Mouse (Mus musculus): ENCODE data around the gene Rsph6a.

Gene Rsph6a

DNA sequence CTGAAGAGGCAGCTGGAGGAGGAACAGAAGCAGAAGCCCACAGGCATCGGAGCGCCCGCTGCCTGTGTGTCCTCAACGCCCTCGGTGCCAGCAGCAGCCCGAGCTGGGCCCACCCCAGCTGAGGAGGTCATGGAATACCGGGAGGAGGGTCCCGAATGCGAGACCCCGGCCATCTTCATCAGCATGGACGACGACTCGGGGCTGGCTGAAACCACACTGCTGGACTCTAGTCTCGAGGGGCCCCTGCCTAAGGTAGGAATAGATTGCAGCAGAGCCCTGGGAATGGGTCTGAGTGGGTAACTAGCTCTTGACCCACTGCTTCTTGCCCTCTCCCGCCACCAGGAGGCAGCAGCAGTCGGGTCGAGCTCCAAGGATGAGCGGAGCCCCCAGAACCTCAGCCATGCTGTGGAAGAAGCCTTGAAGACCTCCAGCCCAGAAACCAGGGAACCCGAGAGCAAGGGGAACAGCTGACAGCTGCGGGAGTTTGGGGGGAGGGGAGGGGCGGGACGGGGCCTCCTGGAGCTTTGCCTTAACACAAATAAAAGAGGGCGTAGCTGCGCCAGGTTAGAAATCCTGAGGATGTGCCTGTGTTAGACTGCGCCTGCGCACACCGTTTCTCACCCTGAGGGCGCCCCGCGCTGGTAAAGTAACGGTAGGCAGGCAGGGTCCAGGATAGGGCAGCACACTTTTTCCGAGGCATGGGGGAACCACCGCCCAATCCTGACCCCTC lies at the start of gene Rsph6a:
Gene Rsph6a, plus strand, starts transcription at position 644 of the 730 bp plus-strand sequence.
- DNase-seq = peak; percentile 52

DNA sequence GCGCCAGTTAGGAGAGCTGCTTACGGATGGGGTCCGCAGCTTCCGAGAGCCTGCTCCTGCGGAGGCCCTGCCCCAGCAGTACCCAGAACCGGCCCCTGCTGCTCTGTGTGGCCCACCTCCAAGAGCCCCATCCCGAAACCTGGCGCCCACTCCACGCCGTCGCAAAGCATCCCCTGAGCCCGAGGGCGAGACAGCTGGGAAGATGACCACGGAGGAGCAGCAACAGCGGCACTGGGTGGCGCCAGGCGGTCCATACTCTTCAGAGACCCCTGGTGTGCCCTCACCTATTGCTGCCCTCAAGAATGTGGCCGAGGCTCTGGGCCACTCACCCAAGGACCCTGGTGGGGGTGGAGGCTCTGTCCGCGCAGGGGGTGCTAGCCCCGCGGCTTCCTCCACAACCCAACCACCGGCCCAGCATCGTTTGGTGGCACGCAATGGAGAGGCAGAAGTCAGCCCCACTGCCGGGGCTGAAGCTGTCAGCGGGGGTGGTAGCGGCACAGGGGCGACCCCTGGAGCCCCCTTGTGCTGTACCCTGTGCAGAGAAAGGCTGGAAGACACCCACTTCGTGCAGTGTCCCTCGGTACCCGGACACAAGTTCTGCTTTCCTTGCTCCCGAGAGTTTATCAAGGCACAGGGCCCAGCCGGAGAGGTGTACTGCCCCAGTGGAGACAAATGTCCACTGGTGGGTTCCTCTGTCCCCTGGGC lies 48.9 kb upstream of the Rsph6a start:
- DNase-seq = no peak

DNA sequence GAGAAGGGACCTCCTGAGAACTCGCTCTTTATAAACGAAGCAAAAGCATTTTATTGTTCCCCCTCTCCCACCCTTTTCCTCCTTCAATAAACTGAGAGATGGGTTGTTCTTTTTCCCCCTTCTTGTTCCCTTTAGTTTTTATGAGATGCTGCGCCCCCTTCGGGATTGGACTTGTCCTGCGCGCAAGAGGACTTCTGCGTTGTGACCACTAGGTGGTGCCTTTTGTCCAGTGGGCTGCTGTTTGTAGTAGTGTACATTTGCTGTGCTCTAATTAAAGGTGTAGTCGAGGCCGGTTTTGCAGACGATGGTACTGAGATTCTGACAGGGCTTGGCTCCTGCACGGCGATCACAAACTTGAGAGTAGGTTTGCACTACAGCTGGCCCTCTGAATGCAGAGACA lies 48.0 kb upstream of the Rsph6a start:
- DNase-seq = peak; percentile 85 to 87

DNA sequence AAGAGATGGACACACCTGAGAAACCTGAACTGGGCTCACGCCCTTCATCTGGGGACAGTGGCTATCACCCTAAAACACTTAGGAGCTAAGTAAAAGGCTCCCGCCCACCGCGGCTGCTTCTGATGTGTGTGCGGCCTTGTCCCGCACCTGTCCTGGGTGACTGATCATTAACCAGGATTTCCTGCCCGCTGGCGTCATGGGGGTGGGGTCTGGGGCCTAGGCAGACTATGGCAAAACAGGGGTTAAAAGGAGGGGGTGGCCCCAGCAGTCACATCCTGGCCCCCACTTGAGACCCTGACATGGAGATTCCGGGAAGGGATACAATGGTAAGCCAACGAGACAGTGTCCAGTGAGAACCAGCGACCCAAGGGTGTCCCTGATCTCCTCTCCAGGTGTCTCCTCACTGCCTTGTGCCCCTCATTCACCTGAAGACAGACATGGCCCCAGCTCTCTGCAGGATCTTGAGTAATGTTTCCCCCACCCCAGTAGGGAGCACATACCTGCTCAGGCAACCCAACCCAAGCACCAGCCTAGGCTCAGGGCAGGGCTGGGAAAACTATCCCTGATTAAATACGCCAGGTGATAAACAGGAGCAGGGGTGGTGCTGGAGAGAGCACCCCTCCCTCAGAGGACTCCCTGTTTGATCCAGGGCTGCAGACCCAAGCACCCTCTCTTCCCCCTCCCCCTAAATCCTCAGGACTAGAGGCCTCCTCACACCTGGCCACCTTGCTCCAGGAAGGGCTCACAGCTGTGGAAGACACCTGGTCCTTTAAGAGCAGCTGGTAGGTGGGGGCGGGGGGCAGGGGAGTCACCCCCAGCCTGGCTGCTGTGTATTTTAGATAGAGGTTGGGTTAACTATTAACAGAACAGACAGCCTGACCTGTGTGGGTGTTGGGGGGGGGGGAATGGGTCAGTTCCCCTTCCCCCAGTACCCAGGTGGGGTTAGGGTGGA lies 47.2 kb upstream of the Rsph6a start:
- DNase-seq = no peak

DNA sequence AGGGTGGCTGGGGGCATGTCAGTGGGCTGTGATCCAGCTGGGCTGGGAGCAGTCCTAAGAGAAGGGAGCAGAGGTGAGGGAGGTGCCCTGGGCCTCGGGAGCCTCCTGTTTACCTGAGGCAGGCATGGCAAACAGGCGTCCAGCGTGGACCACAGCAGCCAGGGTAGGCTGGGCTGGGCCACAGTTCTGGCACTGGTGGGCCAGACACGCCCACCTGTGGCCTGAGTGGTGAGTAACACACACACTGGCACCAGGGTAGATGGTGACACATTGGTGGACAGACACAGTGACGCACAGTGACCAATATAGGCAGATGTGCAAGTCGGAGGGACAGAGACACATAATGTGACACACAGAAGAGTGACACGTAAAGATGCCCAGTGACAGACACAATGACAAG lies 43.9 kb upstream of the Rsph6a start:
- no peak for DNase-seq

DNA sequence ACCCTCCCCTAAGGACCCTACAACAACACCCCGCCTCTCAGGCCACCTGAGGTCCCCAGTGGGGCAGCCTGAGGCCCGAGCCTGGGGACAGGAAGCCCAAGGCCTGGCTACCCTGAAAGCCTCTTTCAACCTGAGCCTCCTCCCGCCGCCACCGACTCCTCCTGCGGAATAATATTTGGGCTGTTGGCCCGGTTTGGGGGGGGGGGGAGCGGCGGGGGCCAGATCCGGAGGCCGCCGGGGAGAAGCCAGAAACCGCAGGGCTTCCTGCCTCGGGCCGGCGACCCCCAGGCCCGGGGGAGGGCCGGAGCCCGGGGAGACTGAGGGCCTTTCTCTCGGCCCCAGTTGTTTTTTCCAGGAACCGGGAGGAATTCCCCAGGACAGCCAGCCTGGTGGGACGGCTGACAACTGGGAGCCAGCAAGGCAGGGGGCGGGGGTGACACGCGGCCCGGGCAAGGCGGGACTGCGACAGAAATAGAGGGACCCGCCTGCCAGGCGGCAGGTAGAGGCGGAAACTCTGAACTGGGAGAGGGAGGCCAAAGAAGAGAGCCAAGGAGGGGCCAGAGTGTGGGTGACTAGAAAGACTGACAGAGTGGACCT lies 42.4 kb upstream of the Rsph6a start:
- no peak for DNase-seq

DNA sequence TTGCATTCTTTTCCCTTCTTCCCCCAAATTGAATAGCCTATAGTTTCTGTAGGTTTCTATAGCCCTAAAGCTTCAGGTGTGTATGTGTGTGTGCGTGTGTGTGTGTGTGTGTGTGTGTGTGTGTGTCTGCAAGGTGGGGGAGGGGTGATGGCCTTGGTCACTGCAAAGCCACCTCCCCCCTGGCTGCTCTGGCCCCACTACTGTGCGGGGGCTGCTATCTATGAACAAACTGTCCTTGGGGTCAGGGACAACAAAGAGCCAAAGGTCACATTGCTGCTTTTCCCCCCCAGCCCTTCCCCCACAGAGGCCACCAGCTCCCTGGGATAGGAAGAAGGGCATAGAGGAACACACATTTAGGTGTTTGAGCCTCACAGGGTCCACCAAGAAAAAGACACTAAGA lies 41.6 kb upstream of the Rsph6a start:
- no peak for DNase-seq

DNA sequence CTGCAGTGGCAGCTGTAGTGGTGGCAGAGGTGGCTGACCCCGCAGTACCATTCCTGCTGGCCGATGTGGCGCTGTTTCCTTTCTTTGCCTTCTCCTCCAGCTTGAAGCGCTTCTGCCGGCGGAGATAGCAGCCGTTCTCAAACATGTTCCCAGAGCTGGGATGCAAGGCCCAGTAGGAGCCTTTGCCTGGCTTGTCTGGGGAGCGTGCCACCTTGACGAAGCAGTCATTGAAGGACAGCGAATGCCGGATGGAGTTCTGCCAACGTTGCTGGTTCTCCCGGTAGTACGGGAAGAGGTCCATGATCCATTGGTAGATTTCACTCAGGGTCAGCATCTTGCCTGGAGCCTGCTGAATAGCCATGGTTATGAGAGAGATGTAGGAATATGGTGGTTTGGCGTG lies 40.0 kb upstream of the Rsph6a start:
- no peak for DNase-seq

DNA sequence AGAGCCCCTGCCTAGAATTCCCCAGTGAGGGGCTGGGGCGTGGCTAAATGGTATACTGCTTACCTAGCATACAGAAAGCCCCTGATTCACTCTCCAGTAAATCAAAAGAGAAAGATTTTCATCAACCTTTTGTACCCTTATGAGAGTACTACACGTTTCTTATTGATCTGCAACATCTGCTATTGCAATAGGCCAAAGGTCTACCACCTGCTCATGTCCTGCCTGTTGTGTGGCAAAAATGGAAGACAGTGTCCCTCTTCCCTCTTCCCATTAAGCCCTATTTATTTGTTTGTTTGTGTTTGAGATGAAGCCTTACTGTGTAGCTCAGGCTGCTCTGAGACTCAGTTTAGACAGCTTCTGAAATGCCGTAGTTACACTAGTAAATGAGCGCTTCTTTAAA lies 38.4 kb upstream of the Rsph6a start:
- DNase-seq = no peak

DNA sequence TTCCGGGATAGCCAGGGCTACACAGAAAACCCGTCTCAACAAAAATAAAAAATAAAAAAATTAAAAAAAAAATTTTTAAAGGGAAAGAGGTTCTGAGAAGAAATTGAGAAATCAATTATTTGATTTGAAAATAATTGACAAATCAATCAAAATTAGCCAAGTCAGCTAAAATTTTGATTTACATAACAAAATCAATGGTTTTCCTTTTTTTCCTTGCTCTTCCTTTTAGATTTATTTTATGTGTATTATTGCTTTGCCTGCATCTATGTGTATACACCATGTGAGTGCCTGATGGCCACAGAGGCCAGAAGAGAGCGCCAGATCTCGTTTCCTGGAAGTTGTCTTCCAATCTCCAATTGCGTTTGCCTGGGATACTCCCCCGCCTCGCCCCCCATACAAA lies 36.6 kb upstream of the Rsph6a start:
- no peak for DNase-seq

DNA sequence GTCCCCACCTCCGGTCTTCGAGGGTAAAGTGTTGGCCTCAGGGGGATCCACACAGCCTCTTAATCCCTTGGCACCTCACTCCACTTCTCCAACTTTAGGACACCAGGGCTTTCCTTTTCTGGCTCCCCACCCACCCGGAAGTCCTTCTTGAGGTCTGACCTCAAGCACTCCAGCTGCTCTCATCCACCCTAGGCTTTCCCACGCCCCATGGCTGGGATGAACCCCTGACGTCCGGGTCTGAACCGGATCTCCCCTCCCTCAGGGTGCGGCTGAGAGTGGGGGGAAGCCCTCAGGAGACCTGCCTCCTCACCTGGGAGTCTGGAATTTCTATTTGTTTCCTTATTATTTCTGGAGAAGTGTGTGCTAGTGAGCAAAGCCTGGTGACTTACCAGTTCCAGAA lies 33.4 kb upstream of the Rsph6a start:
- no peak for DNase-seq

DNA sequence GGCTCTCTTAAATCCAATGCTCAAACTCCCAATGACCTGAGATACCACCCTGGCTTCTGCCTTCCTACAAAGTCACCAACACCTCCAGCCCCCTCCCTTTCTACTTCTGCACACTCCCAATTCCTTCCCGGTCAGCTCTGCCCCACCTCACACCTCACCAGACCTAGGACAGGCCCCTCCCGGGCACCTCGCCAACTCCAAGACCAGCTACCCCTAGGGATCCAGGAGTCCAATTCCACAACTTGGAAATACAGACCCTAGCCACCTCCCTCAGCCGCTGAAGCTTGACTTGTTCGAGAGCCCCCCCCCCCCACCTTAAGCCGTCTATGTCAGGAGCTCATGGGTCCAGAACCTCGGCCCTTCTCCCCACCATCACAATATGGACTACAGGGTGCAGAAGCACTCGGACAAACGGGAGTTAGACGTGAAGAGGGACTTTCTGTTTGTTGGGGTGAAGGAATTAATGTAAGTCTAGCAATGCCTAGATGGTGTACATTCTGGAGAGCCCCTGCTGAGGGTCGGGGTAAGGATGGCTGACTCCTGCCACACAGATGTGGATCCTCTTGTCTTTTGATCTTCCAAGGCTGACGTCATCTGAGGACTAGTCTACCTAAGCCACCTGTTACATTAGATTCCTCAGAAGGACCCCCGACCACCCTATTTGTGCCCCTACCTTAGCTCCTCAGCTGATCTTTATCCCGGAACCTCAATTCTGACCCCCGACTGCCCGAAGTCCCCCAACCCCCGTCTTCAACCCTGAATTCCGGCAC lies 32.1 kb upstream of the Rsph6a start:
- DNase-seq = no peak

DNA sequence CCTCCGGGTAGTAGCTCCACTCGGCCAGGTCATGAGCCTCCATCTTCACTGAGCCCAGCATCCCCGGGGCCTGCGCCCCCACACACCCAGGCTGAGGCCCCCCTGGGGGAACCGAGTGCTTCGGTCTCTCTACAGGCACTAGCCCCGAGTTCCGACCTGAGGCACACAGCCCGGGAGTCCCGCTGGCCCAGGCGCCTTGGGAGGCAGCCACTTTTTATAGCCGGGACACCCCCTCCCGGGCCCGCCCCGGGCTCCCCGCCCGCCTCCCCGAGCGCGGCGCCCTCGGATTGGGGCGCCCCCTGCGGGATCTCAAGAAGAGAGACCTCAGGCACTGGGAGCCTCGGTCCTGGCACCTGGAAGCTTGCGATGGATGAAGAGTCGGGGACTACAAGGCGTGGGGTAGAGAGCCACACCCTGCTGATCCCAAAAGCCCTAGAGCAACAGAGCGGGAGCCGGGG lies 31.1 kb upstream of the Rsph6a start, which contains the start of gene Foxa3:
Gene Foxa3, minus strand, starts transcription at position 182 of the 458 bp plus-strand sequence.
- DNase-seq = peak; percentile 48 to 55

DNA sequence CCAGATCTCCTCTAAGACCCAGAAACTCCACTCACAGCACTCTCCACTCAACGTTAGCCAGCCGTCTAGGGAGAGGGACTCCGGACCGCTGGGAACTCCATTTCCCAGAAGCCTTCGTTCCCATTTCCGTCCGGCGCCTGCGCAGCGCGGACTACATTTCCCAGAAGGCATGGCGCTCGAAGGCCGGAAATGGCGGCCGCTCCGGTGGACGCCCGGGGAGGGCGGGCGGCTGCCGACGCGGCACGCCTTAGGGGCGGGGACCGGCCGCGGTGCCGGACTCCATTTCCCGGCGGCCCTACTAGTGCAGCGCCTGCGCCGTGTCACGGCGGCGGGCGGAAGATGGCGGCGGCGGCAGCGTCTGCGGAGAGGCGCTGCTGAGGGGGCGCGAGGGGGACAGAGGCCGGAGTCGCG lies 30.4 kb upstream of the Rsph6a start, which contains the start of gene Sympk:
Gene Sympk, plus strand, starts transcription at position 282 of the 411 bp plus-strand sequence.
- DNase-seq = peak; percentile 95 to 96

DNA sequence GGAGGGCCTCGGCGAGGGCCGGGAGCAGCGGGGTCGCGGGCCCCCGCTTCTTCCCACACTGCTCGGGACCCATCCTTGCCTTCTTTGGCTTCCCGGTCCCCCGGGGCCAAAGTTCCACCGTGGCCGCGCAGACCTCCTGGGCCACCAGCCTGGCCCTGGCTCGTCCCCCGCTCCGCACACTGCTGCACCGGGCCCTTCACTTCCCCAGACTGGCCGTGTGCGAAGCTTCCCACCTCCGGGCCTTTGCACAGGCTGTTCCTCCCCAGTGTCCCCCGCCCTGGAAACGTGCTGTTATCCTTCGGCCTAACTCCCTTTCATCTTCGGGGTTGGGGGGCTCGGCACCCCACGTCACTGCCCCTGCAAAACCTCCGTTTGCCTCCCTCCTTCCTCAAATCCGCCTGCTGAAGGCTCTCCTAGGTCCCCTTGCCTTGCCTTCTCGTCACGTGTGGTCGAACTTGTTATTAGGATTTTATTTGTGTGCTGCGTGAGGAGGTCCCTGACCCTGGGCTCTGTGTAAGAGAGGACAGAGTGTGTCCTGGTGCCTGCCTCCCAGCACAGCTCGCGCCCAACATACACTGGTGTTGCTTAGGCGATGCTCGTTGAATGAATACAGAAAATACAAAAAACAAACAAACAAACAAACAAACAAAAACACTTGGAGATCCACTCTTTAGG lies 29.8 kb upstream of the Rsph6a start:
- DNase-seq = peak; percentile 39 to 40

DNA sequence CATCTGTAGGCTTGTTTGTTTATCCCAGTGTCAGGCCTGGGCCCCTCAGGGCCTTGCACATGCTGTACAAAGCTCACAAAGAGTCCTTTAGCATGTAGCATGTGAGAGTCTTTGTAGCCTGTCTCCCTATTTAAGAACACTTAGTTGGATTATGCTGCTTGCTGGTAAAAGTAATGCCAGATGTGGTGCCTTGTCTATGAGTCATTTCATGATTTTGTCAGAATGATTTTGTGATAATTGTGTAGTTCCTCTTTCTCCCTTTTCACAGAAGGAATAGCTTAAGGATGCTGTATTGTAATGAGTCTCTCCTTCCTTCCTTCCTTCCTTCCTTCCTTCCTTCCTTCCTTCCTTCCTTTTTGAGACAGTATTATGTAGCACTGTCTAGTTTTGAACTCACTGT lies 26.4 kb upstream of the Rsph6a start:
- DNase-seq = no peak

DNA sequence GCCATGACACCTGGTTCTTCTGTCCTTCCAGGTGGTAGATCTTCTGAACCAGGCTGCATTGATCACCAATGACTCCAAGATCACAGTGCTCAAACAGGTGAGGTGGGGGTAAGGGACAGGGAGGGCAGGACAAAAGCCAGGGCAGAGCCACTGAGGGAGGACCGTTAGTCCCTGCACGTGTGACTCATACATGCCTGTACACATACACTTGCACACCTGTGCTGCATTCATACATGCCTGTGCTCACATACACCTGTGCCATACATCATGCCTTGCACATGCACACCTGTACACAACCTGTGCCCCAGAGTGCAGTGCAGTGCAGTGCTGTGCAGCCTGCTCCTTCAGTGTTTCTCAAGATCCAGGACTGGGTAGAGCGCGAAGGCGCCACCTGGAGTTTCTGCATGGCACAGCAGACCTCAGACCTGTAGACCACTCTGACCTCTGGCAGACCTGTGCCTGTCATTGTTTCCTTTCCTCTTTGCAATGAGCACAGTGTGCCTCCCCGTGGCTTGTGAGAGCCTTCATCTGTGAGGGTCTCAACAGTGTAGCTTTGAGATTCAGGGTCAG lies 25.3 kb upstream of the Rsph6a start:
- peak; percentile 75 to 77 for DNase-seq

DNA sequence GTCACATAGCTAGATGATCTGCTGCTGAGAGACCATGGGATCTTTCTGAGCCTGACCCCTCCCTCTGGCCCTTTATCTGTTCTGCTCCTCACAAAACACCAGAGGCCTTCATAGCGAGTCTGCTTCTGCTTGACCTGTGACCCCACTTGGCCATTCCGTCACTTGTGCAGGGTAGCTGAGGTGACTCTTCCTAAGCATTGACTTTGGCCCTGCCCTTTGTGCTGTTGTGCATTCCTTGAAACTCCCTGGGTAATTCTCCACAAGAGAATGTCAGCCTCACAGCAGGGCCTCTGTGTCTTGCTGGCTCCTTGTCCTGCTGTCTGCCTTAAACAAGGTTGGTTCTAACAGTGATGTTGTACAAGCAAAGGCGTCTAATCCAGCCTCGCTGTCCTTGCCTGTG lies 22.8 kb upstream of the Rsph6a start:
- no peak for DNase-seq

DNA sequence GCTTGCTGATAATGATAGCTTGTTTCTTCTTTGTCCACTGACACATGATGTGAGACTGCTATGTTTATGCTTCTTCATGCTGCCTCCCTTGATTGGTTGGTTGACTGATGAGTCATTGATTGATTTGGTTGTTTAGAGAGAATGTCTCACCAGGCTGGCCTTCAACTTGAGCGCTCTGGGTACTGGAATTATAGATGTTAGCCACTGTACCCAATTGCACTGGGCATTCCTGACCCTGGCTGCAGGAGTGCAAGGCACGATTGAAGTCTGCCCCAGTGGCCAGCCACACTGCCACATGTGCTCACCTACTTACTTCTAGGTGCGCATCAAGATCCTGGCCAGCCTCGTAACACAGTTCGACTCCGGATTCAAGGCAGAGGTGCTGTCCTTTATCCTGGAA lies 9.9 kb upstream of the Rsph6a start:
- DNase-seq = no peak

DNA sequence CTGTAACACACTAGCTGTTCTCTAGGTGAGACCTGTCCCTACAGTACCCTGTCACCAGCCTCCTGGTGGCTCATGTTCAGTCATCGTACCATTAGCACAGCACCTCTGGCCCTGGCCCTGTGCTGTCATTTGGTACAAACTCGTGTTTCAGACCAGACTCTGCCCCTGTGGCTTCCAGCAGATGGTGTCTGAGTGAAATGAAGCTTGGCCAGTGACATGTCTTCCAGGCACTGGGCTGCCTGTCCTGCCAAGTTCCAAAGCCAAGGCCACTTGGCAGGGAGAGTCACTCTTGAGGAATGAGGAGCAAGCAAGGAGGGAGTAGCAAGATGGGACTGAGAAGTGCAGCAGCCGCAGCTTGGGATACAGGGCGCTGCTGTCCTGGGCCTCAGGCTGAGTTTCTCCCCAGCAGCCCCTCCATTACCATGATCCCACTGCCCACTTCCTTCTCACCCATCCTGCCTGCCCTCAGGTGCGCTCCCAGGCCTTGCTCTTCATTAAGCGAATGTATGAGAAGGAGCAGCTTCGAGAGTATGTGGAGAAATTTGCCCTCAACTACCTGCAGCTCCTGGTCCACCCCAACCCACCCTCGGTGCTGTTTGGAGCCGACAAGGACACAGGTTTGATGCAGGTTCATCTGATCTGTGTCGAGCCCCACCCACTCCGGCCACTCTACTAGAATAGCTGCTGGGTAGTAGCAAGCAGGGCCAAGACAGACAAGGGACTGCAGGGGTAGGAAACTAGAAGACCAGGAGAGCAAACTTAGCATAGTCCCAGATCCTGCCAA lies 8.0 kb upstream of the Rsph6a start:
- no peak for DNase-seq

All from B cell, adult 2 months (primary cell).